7 mouse cellular contexts compared by ENCODE assay signal in genomic region chr6:124812848-124813247, GRCm38 (mm10). TPM values are rescaled to one million over a fixed set of nuclear protein-coding genes. Genes with fewer than 3 reads are reported as not detected.
DNase-seq lines count a peak whose midpoint lies in the region; ATAC-seq and TF ChIP-seq lines count a peak whose summit lies in the region.

No protein-coding gene starts in this region.

- H3K27me3 ChIP-seq in kidney, embryonic 15.5 days, result no peaks in the 10 kb centered on the region
- H3K27me3 ChIP-seq in embryonic facial prominence, embryonic 15.5 days, result no peaks in the 10 kb centered on the region
- no peaks in the 10 kb centered on the region for H3K27me3 ChIP-seq in intestine, embryonic 16.5 days (replicated peaks; ENCODE audit: control insufficient read depth, insufficient read depth, low read length)
- no peaks in the 10 kb centered on the region for H3K27me3 ChIP-seq in myocyte (ENCODE audit: control insufficient read depth, insufficient read depth, insufficient read length)

- TF ChIP-seq POLR2A in myocyte (IDR thresholded peaks at IDR 0.05; ENCODE audit: insufficient read length, low read depth), result no peak

- H3K4me2 ChIP-seq in kidney, embryonic 15.5 days, result peak overlapping the region; percentile 69
- peak overlapping the region; percentile 79 for H3K4me2 ChIP-seq in embryonic facial prominence, embryonic 15.5 days (replicated peaks)
- peak overlapping the region; percentile 63 for H3K4me2 ChIP-seq in intestine, embryonic 16.5 days (ENCODE audit: low read depth, low read length)
- H3K4me2 ChIP-seq in myocyte (ENCODE audit: low read depth), result peak overlapping the region; percentile 83

- peak overlapping the region; percentile 75 for H3K9ac ChIP-seq in kidney, embryonic 15.5 days
- H3K9ac ChIP-seq in embryonic facial prominence, embryonic 15.5 days, result peak overlapping the region; percentile 78
- H3K9ac ChIP-seq in intestine, embryonic 16.5 days (ENCODE audit: low read depth, low read length), result peak overlapping the region; percentile 94

- 21% methylated on average over 9 of the region's 9 CpGs for WGBS in kidney, embryonic 15.5 days
- 11% methylated on average over 9 of the region's 9 CpGs for WGBS in embryonic facial prominence, embryonic 15.5 days
- 14% methylated on average over 9 of the region's 9 CpGs for WGBS in intestine, embryonic 16.5 days

- peaks cover 59% of the 10 kb centered on the region for H3K4me1 ChIP-seq in kidney, embryonic 15.5 days
- H3K4me1 ChIP-seq in embryonic facial prominence, embryonic 15.5 days, result peaks cover 45% of the 10 kb centered on the region
- H3K4me1 ChIP-seq in intestine, embryonic 16.5 days (ENCODE audit: control insufficient read depth, insufficient read depth, low read length), result peaks cover 35% of the 10 kb centered on the region

- ATAC-seq in kidney, embryonic 15.5 days (replicated peaks; ENCODE audit: low FRiP score), result no peak
- ATAC-seq in embryonic facial prominence, embryonic 15.5 days (ENCODE audit: insufficient number of reproducible peaks, low FRiP score, low TSS enrichment, low read depth), result no peak
- no peak for ATAC-seq in intestine, embryonic 16.5 days

- peaks cover 29% of the 10 kb centered on the region for H3K79me2 ChIP-seq in myocyte (ENCODE audit: control insufficient read depth, insufficient read depth)

- no peak for DNase-seq in kidney, postnatal 10 days
- DNase-seq in spleen, postnatal 10 days (ENCODE audit: low spot score in 2 of 2), result no peak
- DNase-seq in adrenal gland, postnatal 36 days, result no peak

- H3K36me3 ChIP-seq in kidney, embryonic 15.5 days, result peaks cover 45% of the 10 kb centered on the region
- peaks cover 50% of the 10 kb centered on the region for H3K36me3 ChIP-seq in embryonic facial prominence, embryonic 15.5 days
- peaks cover 14% of the 10 kb centered on the region; the same call in 1 of the 2 replicates for H3K36me3 ChIP-seq in intestine, embryonic 16.5 days (ENCODE audit: control insufficient read depth, insufficient read depth, low read length)
- peaks cover 9% of the 10 kb centered on the region for H3K36me3 ChIP-seq in myocyte (ENCODE audit: control insufficient read depth, insufficient read depth)

- H3K9me3 ChIP-seq in kidney, embryonic 15.5 days (replicated peaks), result no peaks in the 10 kb centered on the region
- H3K9me3 ChIP-seq in embryonic facial prominence, embryonic 15.5 days (replicated peaks), result no peaks in the 10 kb centered on the region
- H3K9me3 ChIP-seq in intestine, embryonic 16.5 days (ENCODE audit: control insufficient read depth, low read length), result no peaks in the 10 kb centered on the region

- H3K4me3 ChIP-seq in kidney, embryonic 15.5 days (replicated peaks), result peak overlapping the region; percentile 80
- peak overlapping the region; percentile 73 for H3K4me3 ChIP-seq in embryonic facial prominence, embryonic 15.5 days (replicated peaks)
- peak overlapping the region; percentile 79 for H3K4me3 ChIP-seq in intestine, embryonic 16.5 days (ENCODE audit: low read length)
- peak overlapping the region; percentile 97 for H3K4me3 ChIP-seq in myocyte

- peak overlapping the region; percentile 30 for H3ac ChIP-seq in myocyte (ENCODE audit: control insufficient read depth, insufficient read length)

- H3K27ac ChIP-seq in kidney, embryonic 15.5 days, result peak overlapping the region; percentile 92
- peak overlapping the region; percentile 94 for H3K27ac ChIP-seq in embryonic facial prominence, embryonic 15.5 days (replicated peaks)
- peak overlapping the region; percentile 97 for H3K27ac ChIP-seq in intestine, embryonic 16.5 days (ENCODE audit: low read length)

TF ChIP-seq in myocyte, 11 proteins besides CTCF, POLR2A, EP300 and RAD21:
- TF ChIP-seq CEBPB (IDR thresholded peaks at IDR 0.05; ENCODE audit: insufficient read depth, poor library complexity, severe bottlenecking), result no peak
- TF ChIP-seq TCF3 (IDR thresholded peaks at IDR 0.05; ENCODE audit: insufficient read length, low read depth), result no peak
- TF ChIP-seq MYOG (IDR thresholded peaks at IDR 0.05; ENCODE audit: control insufficient read depth in 1 of 3, insufficient read depth in 1 of 3, insufficient read length in 2 of 3, low read depth in 2 of 3), result peak in 2 of 3 experiments; percentile 77 to 78
- TF ChIP-seq SRF (IDR thresholded peaks at IDR 0.05; ENCODE audit: control insufficient read depth, insufficient read length, low read depth), result no peak
- TF ChIP-seq MYOD1 (IDR thresholded peaks at IDR 0.05; ENCODE audit: control insufficient read depth in 1 of 3, insufficient read length in 2 of 3, low read depth in 2 of 3), result peak in 2 of 3 experiments; percentile 43 to 62
- peak; percentile 53 for TF ChIP-seq POLR2AphosphoS2 (IDR thresholded peaks at IDR 0.05; ENCODE audit: insufficient read length, low read depth)

RNA-seq across cellular contexts. Expression of gene Tpi1, which starts 1.2 kb away (rescaled TPM):
- 717 and 755 TPM in 2 replicates for polyA plus RNA-seq in kidney, embryonic 15.5 days (2015; fragmentation: Nextera tagmentation; extraction: Ambion mirVana)
- polyA plus RNA-seq in embryonic facial prominence, embryonic 15.5 days (2015; fragmentation: Nextera tagmentation; extraction: Ambion mirVana), result 779 and 809 TPM in 2 replicates
- polyA plus RNA-seq in intestine, embryonic 16.5 days (2015; fragmentation: Nextera tagmentation; extraction: Ambion mirVana), result 1,250 and 1,271 TPM in 2 replicates
- polyA plus RNA-seq in myocyte (2012; fragmentation: generic; extraction: Trizol), result 1,480 TPM
- total RNA-seq in adrenal gland, postnatal 36 days (2021), result 100 to 1,000 TPM; 406 to 411 TPM

RNA-seq across cellular contexts. Expression of gene Spsb2, which starts 4.4 kb away (rescaled TPM):
- 15.3 and 18.2 TPM in 2 replicates for polyA plus RNA-seq in kidney, embryonic 15.5 days (2015; fragmentation: Nextera tagmentation; extraction: Ambion mirVana)
- 16.4 and 17.5 TPM in 2 replicates for polyA plus RNA-seq in embryonic facial prominence, embryonic 15.5 days (2015; fragmentation: Nextera tagmentation; extraction: Ambion mirVana)
- polyA plus RNA-seq in intestine, embryonic 16.5 days (2015; fragmentation: Nextera tagmentation; extraction: Ambion mirVana), result 25.7 and 31.7 TPM in 2 replicates
- polyA plus RNA-seq in myocyte (2012; fragmentation: generic; extraction: Trizol), result 41.2 TPM
- total RNA-seq in adrenal gland, postnatal 36 days (2021), result 10 to 100 TPM; 16.9 to 25.4 TPM

RNA-seq across cellular contexts. Expression of gene Usp5, which starts 16.4 kb away (rescaled TPM):
- 149 and 175 TPM in 2 replicates for polyA plus RNA-seq in kidney, embryonic 15.5 days (2015; fragmentation: Nextera tagmentation; extraction: Ambion mirVana)
- 140 and 141 TPM in 2 replicates for polyA plus RNA-seq in embryonic facial prominence, embryonic 15.5 days (2015; fragmentation: Nextera tagmentation; extraction: Ambion mirVana)
- polyA plus RNA-seq in intestine, embryonic 16.5 days (2015; fragmentation: Nextera tagmentation; extraction: Ambion mirVana), result 106 and 117 TPM in 2 replicates
- 123 TPM for polyA plus RNA-seq in myocyte (2012; fragmentation: generic; extraction: Trizol)
- total RNA-seq in adrenal gland, postnatal 36 days (2021), result 100 to 1,000 TPM; 120 to 126 TPM

RNA-seq across cellular contexts. Expression of gene Cdca3, which starts 16.5 kb away (rescaled TPM):
- 178 and 185 TPM in 2 replicates for polyA plus RNA-seq in kidney, embryonic 15.5 days (2015; fragmentation: Nextera tagmentation; extraction: Ambion mirVana)
- 128 and 138 TPM in 2 replicates for polyA plus RNA-seq in embryonic facial prominence, embryonic 15.5 days (2015; fragmentation: Nextera tagmentation; extraction: Ambion mirVana)
- polyA plus RNA-seq in intestine, embryonic 16.5 days (2015; fragmentation: Nextera tagmentation; extraction: Ambion mirVana), result 153 and 183 TPM in 2 replicates
- 28.8 TPM for polyA plus RNA-seq in myocyte (2012; fragmentation: generic; extraction: Trizol)
- 1 to 10 TPM; 5.9 to 9.2 TPM for total RNA-seq in adrenal gland, postnatal 36 days (2021)

RNA-seq across cellular contexts. Expression of gene Gnb3, which starts 27.2 kb away (rescaled TPM):
- 1.1 and 2.9 TPM in 2 replicates for polyA plus RNA-seq in kidney, embryonic 15.5 days (2015; fragmentation: Nextera tagmentation; extraction: Ambion mirVana)
- polyA plus RNA-seq in embryonic facial prominence, embryonic 15.5 days (2015; fragmentation: Nextera tagmentation; extraction: Ambion mirVana), result 2.0 and 2.1 TPM in 2 replicates
- polyA plus RNA-seq in intestine, embryonic 16.5 days (2015; fragmentation: Nextera tagmentation; extraction: Ambion mirVana), result 0.70 and 1.7 TPM in 2 replicates
- 0.11 TPM for polyA plus RNA-seq in myocyte (2012; fragmentation: generic; extraction: Trizol)
- 1 to 10 TPM; 6.2 to 8.1 TPM for total RNA-seq in adrenal gland, postnatal 36 days (2021)
